Mouse (Mus musculus): ENCODE data around the gene Btd. TPM values are rescaled to one million over a fixed set of nuclear protein-coding genes. Genes with fewer than 3 reads are reported as not detected.
A peak's percentile ranks its signal among the peaks of the same experiment; 100 is the strongest.
"Not testable (repeated sequence)": the region's sequence is repeated elsewhere in the genome, so short reads cannot be mapped to it uniquely, and the experiment has no call there.

Btd gene
- total RNA-seq (2021): 10 to 100 TPM; 62.4 to 63.5 TPM
- long read RNA-seq, experiment 1, transcript Btd-201 (4 exons, 2,324 nt): major isoform, 69 of 82 reads
- long read RNA-seq, experiment 1, partial matches to known transcripts: 7 of 82 reads
- long read RNA-seq, experiment 1, other reads (novel, unspliced or antisense): 5 of 82 reads
- long read RNA-seq, experiment 2, transcript Btd-202 (3 exons, 689 nt): minor isoform, 6 of 134 reads
- long read RNA-seq, experiment 2, transcript Btd-201 (4 exons, 2,324 nt): major isoform, 104 of 134 reads
- long read RNA-seq, experiment 2, partial matches to known transcripts: 14 of 134 reads
- long read RNA-seq, experiment 2, other reads (novel, unspliced or antisense): 10 of 134 reads

DNA sequence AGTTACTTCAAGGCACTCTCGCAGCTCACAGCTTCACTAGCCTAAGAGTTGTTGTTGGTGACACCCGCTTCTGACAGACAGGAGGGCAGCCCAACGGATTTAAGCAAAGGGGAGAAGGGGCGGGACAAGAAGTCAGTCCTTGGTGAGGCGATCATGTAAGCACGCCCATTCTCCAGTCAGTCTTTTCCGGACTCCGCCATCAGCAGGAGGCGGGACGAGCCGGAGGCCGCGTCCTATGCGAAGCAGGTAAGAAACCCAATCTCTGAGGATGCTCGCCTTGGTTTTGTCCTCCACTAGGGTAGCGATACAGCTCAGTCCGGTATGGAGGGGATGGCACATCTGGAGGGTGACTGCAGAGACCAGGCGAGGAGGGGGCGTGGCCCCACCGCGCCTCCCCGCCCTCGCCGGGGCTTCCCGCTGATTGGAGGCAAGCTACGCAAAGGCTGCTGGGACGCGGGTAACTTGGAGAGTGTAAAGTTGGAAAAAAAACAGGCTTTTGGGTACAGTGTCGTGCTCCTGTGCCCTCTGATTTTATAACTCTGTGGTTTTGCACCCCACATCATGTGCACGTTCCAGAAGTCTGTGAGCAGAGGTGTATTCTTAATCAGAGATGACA lies at the start of gene Btd, which contains the start of gene Hacl1:
Btd (plus strand) TSS at position 139 of the 616 bp plus-strand sequence.
Hacl1 (minus strand) TSS at position 397 of the 616 bp plus-strand sequence.
- DNase-seq (ENCODE audit: low spot score in 2 of 2): peak; percentile 67 to 80

GRCm38 (mm10) chr14:31591243-31591642 lies 49.6 kb upstream of the Btd start, which contains the start of gene Colq:
Colq (minus strand) TSS chr14:31591343.
- DNase-seq (ENCODE audit: low spot score in 2 of 2): no peak

GRCm38 (mm10) chr14:31593036-31593435 lies 47.8 kb upstream of the Btd start:
- DNase-seq (ENCODE audit: low spot score in 2 of 2): no peak

- DNase-seq (ENCODE audit: low spot score in 2 of 2): no peak
Measured at GRCm38 (mm10) chr14:31594693-31595092, 46.1 kb upstream of the Btd start.

GRCm38 (mm10) chr14:31596408-31596807 lies 44.4 kb upstream of the Btd start:
- no peak for DNase-seq (ENCODE audit: low spot score in 2 of 2)

- DNase-seq (ENCODE audit: low spot score in 2 of 2): no peak
Measured at GRCm38 (mm10) chr14:31597446-31597845, 43.4 kb upstream of the Btd start.

DNA sequence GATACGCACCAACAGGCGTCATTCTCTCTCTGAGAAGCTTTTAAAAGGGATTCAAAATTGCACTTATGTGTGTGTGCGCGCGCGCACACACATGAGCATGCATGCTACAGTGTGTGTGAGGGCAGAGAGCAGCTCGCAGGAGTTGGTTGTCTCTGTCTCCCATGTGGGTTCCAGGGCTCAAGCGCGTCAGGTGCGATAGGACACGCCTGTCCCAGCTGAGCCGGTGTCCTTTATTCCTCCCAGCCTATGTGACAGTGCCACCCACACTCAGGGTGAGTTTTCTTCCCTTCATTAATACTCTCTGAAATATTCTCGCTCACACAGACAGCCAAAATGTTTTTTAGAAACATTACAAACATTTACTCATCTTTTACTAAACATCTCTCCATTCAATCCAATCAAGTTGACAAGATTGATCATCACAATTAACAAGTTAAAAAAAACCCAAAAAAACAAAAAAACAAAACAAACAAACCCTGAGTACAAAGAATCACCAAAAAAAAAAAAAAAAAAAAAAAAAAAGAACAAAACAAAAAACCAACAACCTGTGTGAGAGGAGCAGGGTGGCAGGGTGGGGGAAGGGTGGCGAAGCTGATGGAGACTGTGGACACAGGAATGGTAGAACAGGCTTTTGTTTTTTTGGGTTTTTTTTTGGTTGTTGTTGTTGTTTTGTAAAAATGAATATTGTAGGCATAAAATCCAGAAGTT lies 38.8 kb upstream of the Btd start:
- DNase-seq (ENCODE audit: low spot score in 2 of 2): no peak

DNA sequence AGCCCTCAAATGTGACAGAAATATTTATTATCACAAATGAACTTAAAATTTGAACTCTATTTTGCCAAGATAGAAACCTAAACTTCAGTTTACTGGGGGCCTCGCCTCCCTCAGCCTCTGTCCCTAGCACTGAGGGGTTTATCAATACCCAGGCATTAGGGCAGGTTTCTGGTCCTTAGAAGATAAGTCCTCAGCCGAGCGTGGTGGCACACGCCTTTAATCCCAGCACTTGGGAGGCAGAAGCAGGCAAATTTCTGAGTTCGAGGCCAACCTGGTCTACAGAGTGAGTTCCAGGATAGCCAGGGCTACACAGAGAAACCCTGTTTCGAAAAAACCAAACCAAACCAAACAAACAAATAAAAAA lies 38.2 kb upstream of the Btd start:
- DNase-seq (ENCODE audit: low spot score in 2 of 2): not testable (repeated sequence)

- no peak for DNase-seq (ENCODE audit: low spot score in 2 of 2)
Measured at GRCm38 (mm10) chr14:31604916-31605315, 35.9 kb upstream of the Btd start.

DNA sequence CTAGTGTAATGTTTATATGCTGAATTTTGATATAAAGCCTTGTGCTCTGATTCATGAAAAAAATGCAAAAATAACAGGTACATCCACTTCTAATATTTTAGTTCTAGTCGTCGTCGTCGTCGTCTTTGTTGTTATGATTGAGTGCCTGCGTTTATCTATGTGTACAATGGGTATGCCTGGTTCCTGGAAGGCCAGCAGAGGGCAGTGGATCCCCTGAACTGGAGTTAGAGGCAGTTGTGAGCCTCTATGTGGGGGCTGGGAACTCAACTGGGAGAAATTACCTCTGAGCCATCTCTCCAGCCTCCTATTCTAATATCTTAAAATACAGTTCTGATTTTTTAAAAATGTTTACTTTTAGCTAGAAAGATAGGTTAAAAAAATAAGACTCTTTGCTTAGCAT lies 35.3 kb upstream of the Btd start:
- DNase-seq (ENCODE audit: low spot score in 2 of 2): no peak

DNA sequence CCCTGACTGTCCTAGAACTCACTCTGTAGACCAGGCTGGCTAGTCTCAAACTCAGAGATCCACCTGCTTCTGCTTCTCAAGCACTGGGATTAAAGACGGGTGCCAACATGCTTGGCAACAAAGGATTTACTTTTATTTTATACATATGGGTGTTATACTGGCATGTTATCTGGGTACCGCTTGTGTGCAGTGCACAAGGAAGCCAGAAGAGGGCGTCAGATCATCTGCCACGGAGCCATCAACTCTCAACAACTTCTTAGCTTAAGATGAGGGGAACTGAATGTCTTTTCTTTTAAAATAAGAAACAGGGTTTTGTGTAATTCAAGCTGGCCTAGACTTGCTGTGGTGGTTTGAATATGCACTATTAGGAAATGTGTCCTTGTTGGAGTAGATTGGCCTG lies 28.8 kb upstream of the Btd start:
- no peak for DNase-seq (ENCODE audit: low spot score in 2 of 2)

DNA sequence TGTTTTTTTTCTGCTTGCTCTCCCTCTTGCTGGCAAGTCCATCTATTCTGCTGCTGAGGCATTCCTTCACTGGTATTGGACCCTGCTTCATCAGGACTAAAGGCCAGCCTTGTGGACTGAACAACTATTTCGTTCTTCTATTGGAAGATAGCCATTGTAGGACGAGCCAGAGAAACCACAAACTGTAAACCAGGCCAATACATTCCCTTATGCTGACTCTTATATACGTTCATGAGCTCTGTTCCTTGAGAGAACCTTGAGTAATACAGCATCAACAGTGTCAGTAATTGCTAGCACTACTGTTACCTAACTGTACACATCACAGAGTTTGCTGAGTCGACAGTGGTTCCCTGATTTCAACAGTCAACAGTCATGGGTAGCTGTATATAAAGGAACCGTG lies 27.2 kb upstream of the Btd start:
- no peak for DNase-seq (ENCODE audit: low spot score in 2 of 2)

DNA sequence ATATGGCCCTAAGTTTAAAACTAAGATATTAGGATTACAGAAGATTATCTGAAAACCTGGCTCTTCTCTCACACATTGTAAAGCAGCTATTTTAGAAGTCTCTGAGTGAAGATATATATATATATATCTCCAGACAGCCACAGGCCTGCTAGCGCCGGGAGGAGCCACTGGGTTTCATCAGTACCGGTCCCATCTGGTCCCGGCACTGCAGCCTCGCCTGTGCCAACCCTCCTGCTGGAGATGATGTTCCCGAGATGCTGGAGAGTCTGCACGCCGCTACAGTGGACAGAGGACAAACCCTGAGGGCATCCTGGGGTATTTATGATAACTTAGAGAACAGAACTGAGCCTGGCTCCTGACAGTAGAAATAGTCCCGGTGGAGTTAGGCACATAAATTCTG lies 23.6 kb upstream of the Btd start:
- DNase-seq (ENCODE audit: low spot score in 2 of 2): no peak

DNA sequence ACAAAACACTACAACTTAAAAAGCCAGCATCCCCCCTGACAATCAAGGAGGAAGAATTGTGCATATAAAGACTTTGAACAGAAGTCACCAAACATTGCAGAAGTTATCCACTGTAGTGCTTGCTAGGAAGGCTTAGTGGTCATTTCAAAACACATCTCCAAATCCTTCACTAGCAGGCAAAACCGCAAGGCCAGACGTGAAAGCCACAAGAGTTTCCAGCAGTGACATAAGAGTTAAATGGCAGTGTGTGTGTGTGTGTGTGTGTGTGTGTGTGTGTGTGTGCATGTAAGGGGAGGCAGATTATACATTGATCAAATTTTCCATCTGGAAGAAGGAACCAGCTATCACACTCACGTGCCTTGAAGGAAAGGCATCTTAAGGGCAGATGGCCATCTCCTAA lies 22.8 kb upstream of the Btd start:
- no peak for DNase-seq (ENCODE audit: low spot score in 2 of 2)

- no peak for DNase-seq (ENCODE audit: low spot score in 2 of 2)
Measured at GRCm38 (mm10) chr14:31620591-31621223, 20.1 kb upstream of the Btd start.

GRCm38 (mm10) chr14:31622748-31623147 lies 18.1 kb upstream of the Btd start:
- no peak for DNase-seq (ENCODE audit: low spot score in 2 of 2)

- DNase-seq (ENCODE audit: low spot score in 2 of 2): no peak
Measured at GRCm38 (mm10) chr14:31630677-31631076, 10.2 kb upstream of the Btd start.

DNA sequence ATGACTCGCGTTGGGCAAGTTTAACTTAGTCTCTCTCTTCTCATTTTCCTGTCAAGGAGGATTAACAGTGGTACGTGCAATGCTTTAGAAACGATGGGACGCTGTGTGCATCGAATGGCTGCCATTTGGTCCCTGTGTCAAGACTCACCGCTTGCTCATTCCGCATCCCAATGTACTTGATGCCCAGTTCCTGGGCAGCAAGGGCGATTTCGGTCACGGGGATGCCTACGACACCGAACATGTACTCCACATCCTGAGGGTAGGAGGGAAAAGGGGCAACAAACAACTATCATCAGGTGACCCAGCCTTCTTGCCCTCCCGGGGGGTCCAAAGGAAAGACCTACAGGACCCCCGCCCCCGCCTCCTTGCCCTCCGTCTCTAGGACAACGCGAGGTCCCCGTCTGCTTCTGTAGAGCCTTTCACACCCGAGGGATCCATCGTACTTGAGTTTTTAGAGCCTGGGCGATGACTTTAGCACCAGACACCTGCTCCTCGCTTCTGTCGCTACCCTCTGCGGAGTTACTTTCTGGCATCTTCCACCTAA lies 410 bp upstream of the Btd start, which contains the start of gene Gm49387:
Gm49387 (minus strand) TSS at position 533 of the 544 bp plus-strand sequence.
- no peak for DNase-seq (ENCODE audit: low spot score in 2 of 2)

GRCm38 (mm10) chr14:31641506-31642155 lies 803 bp downstream of the Btd start:
- DNase-seq (ENCODE audit: low spot score in 2 of 2): no peak

GRCm38 (mm10) chr14:31644183-31644830 lies 3.5 kb downstream of the Btd start:
- no peak for DNase-seq (ENCODE audit: low spot score in 2 of 2)
